Mouse (Mus musculus) heart, adult 2 months (tissue): ENCODE results near the gene Mast2. TPM values are rescaled to one million over a fixed set of nuclear protein-coding genes. Genes with fewer than 3 reads are reported as not detected.

Experiments used
- DNase-seq, 2 experiments: peaks; one replicate each; pipeline ENCODE4 v3.0.0; 2021
- H3K27ac ChIP-seq: fragments of 200-600 bp; 2 replicates; pipeline ENCODE4 v1.8.1; 2022
- H3K27me3 ChIP-seq: fragments of 200-500 bp; 2 replicates; pipeline ENCODE4 v1.6.1; 2012; ENCODE audit warnings: mild to moderate bottlenecking, low read length, inconsistent platforms, mixed read lengths; ENCODE audit not compliant: control insufficient read depth, insufficient read depth
- H3K36me3 ChIP-seq: fragments of 200-500 bp; 2 replicates; pipeline ENCODE4 v1.6.1; 2012; ENCODE audit warnings: low read length, inconsistent platforms; ENCODE audit not compliant: control insufficient read depth, insufficient read depth
- H3K4me1 ChIP-seq: fragments of 200-500 bp; 2 replicates; pipeline ENCODE4 v1.6.1; 2011; ENCODE audit warnings: low read length; ENCODE audit not compliant: control insufficient read depth, insufficient read depth
- H3K4me3 ChIP-seq: fragments of 200-600 bp; 2 replicates; pipeline ENCODE4 v1.8.1; 2022
- H3K79me2 ChIP-seq: fragments of 200-500 bp; replicated peaks from 2 replicates; pipeline ENCODE4 v1.6.1; 2012; ENCODE audit warnings: mild to moderate bottlenecking, inconsistent platforms, low read length, moderate library complexity, mixed read lengths; ENCODE audit not compliant: control insufficient read depth, insufficient read depth
- H3K9ac ChIP-seq: fragments of 200-500 bp; 2 replicates; pipeline ENCODE4 v1.6.1; 2012; ENCODE audit warnings: low read depth, mild to moderate bottlenecking, control low read depth, inconsistent platforms, low read length, mixed read lengths
- CTCF ChIP-seq: fragments of 200-600 bp; IDR thresholded peaks from 2 replicates; pipeline ENCODE4 v1.8.1; 2022; ENCODE audit warnings: antibody characterized with exemption, mild to moderate bottlenecking, moderate library complexity
- EP300 ChIP-seq: fragments of 200-500 bp; IDR thresholded peaks from 2 replicates; pipeline ENCODE4 v1.6.1; 2011; ENCODE audit warnings: low read depth, low read length, control low read depth; ENCODE audit not compliant: insufficient read depth
- POLR2A ChIP-seq: fragments of 200-500 bp; IDR thresholded peaks from 2 replicates; pipeline ENCODE4 v1.6.1; 2011; ENCODE audit warnings: mild to moderate bottlenecking, low read depth, low read length, control low read depth; ENCODE audit not compliant: insufficient read depth
- WGBS: fragments of 180-500 bp; shearing (Covaris S2); methylation state at CpG from one replicate; pipeline ENCODE4 v1.1.7; 2018; 5-methylcytosine and 5-hydroxymethylcytosine counted together
- intact Hi-C: fragments of 180-260 bp; cut with DNase I; formaldehyde crosslinking; loops from one replicate; pipeline ENCODE4 v1.15.1; 2025
- polyA plus RNA-seq: library from polyadenylated mRNA; depleted of rRNA; stranded (reverse); fragments of >200 nt; gene quantifications from 2 replicates; pipeline ENCODE4 v1.2.3, GENCODE M21; 2012
- total RNA-seq, 2 experiments: library from RNA; stranded (reverse); gene quantifications; 2 replicates each; pipeline ENCODE4 v1.2.3; 2021

Mast2 gene
- total and polyA plus RNA-seq, 3 experiments: 108 to 144 (median 136) TPM

DNA sequence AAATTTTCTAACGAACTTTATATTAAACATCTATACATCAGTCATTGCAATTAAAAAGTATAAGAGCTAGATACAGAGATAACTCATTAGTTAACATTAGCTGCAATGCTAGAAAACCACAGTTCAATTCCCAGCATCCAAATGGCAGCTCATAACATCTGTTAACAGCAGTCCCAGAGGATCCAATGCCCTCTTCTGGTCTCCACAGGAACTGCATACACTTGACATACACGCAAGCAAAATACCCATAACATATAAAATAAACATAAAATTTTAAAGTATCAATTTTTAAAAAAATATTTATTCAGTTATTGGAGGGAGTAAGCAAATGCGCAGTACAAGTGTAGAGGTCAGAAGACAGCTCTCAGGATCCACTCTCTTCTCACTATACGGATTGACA is 28.4 kb downstream of the Mast2 start:
- Histone ChIP-seq H3K79me2 (no peaks in the 10 kb centered on the region), H3K27ac (no peak overlapping the region), H3K27me3 (no peaks in the 10 kb centered on the region), H3K4me1 (no peaks in the 10 kb centered on the region), H3K9ac (no peak overlapping the region), H3K36me3 (no peaks in the 10 kb centered on the region), H3K4me3 (no peak overlapping the region)
- DNase-seq: no peak
- 95% methylated on average over 4 of the region's 4 CpGs for WGBS
- no peak for TF ChIP-seq EP300
- no peak for TF ChIP-seq POLR2A
- peak; percentile 53 for TF ChIP-seq CTCF
- intact Hi-C loops: no loop called here

DNA sequence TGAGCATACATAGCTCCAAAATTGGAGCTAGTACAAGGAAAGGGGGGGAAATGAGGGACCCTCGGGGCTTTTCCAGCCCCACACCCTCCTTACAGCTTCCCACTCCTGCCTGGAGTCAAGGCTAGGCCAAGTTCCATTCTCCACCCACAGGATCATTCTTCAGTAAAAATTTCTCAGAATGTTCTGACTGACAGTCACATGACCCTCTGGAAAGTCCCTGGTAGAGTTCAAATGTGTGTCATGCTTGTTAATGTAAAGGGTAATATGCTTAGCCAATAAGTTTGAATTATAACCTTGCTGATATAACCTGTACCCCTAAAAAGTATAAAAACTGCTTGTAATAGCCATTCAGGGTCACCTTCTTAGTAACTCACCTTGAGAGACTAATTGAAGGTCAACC is 41.8 kb downstream of the Mast2 start:
- peaks cover 2% of the 10 kb centered on the region; the same call in 1 of the 2 replicates for H3K4me1 ChIP-seq
- intact Hi-C loops: no loop called here
- no peaks in the 10 kb centered on the region for H3K79me2 ChIP-seq
- WGBS: 59% methylated on average over 1 of the region's 1 CpGs
- DNase-seq: no peak
- H3K36me3 ChIP-seq: no peaks in the 10 kb centered on the region
- H3K27ac ChIP-seq: no peak overlapping the region
- H3K27me3 ChIP-seq: no peaks in the 10 kb centered on the region
- no peak overlapping the region for H3K9ac ChIP-seq
- TF ChIP-seq CTCF (no peak), POLR2A (no peak), EP300 (no peak)
- no peak overlapping the region for H3K4me3 ChIP-seq

DNA sequence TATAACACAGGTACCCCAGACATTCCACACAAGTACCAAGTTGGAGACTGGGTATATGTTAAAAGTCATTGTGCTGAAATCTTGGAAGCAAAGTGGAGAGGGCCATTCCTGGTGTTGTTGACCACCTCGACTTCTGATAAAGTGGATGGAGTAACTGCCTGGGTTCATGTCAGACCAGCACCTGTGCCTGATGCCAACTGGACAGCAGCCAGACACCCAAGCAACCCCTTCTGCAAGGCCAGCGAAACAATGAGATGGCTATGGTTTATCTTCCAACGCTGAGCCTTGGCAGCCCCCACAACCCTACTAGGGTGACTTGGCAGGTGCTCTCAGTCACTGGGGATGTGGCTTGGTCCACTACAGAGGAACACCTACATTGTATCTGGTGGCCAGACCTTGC is 42.8 kb downstream of the Mast2 start:
- no peak for TF ChIP-seq CTCF
- no peak for TF ChIP-seq EP300
- TF ChIP-seq POLR2A: no peak
- H3K9ac ChIP-seq: no peak overlapping the region
- H3K27ac ChIP-seq: no peak overlapping the region
- H3K36me3 ChIP-seq: no peaks in the 10 kb centered on the region
- intact Hi-C loops: no loop called here
- no peak overlapping the region for H3K4me3 ChIP-seq
- WGBS: 57% methylated on average over 3 of the region's 3 CpGs
- no peaks in the 10 kb centered on the region for H3K79me2 ChIP-seq
- H3K27me3 ChIP-seq: no peaks in the 10 kb centered on the region
- no peak for DNase-seq
- peaks cover 2% of the 10 kb centered on the region; the same call in 1 of the 2 replicates for H3K4me1 ChIP-seq

DNA sequence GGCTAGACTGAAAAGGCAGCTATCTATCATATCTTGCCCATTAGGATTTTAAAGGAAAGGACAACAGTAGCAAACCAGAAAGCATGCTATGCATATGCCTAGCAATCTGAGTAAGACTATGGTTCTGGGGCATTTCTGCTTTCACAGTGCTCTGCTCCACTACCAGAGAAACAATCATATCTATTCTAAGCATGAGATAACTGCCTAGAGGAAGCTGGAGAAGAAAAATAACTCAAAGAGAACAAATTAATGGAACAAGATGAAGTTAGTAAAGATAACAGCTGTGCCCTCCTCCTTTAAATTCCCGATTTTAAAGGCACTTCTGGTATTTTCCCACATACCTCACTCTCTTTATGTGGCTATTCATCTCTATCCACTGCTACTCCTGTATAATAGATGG is 51.0 kb downstream of the Mast2 start:
- no peaks in the 10 kb centered on the region for H3K79me2 ChIP-seq
- no peak overlapping the region for H3K9ac ChIP-seq
- no peaks in the 10 kb centered on the region for H3K4me1 ChIP-seq
- peaks cover 3% of the 10 kb centered on the region; the same call in 1 of the 2 replicates for H3K36me3 ChIP-seq
- TF ChIP-seq POLR2A (no peak), EP300 (no peak)
- no peak overlapping the region for H3K27ac ChIP-seq
- no peak for DNase-seq
- no peak overlapping the region for H3K4me3 ChIP-seq
- no peaks in the 10 kb centered on the region for H3K27me3 ChIP-seq
- 9% methylated on average over 1 of the region's 1 CpGs for WGBS
- intact Hi-C loops: no loop called here

DNA sequence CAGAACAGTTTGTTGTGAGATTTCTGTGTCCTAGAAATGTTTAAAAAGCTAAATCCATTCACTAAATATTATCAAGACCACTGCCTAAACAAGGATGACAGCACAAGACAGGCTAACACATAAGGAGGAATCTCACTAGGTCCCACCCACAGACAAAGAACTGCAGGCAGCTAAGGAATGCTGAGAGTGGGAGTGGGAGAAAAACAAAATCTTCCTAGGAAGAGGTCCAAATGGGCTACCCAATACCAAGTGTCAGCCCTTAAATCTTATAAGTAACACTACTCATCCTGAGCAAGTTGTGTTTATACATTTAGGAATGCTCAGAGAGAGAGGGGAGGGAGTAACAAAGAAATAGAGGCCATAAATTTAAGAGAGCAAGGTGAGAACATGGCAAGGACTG is 52.6 kb downstream of the Mast2 start:
- Histone ChIP-seq H3K27ac (no peak overlapping the region), H3K79me2 (no peaks in the 10 kb centered on the region), H3K9ac (no peak overlapping the region), H3K4me1 (no peaks in the 10 kb centered on the region; the same call in 1 of the 2 replicates), H3K27me3 (no peaks in the 10 kb centered on the region), H3K36me3 (peaks cover 3% of the 10 kb centered on the region; the same call in 1 of the 2 replicates), H3K4me3 (no peak overlapping the region)
- TF ChIP-seq CTCF (no peak), POLR2A (no peak), EP300 (no peak)
- intact Hi-C loops: no loop called here
- DNase-seq: no peak

DNA sequence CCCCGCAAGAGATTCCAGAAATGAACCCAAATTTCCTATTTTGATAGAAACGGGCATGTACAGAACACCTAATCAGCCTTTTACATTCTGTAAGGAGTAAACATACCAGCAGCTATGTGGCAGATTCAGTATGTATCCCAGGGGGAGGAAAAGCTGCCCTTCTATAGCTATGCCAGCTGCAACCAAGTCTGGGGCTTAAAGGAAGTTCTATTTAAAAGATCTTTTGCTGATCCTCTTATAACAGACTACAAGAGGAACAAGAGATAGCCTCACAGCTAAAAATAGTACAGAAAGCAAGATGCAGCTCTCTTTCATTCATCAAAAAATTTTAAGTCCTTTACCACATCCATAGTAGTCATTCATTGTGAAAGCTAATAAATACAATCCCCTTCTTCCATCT is 57.3 kb downstream of the Mast2 start:
- Histone ChIP-seq H3K36me3 (no peaks in the 10 kb centered on the region; the same call in 1 of the 2 replicates), H3K79me2 (no peaks in the 10 kb centered on the region), H3K4me3 (no peak overlapping the region), H3K27ac (no peak overlapping the region), H3K9ac (no peak overlapping the region), H3K27me3 (no peaks in the 10 kb centered on the region), H3K4me1 (peaks cover 3% of the 10 kb centered on the region)
- TF ChIP-seq CTCF: no peak
- no peak for TF ChIP-seq POLR2A
- no peak for TF ChIP-seq EP300
- DNase-seq: no peak
- 69% methylated on average over 2 of the region's 2 CpGs for WGBS
- intact Hi-C loops: no loop called here
